Comparison of ENCODE assay signal across 8 mouse cellular contexts in genomic region chr4:139643972-139644371, GRCm38 (mm10). TPM values are rescaled to one million over a fixed set of nuclear protein-coding genes. Genes with fewer than 3 reads are reported as not detected.
DNase-seq lines count a peak whose midpoint lies in the region; TF ChIP-seq lines count a peak whose summit lies in the region.

No protein-coding gene starts in this region.

- no peak for TF ChIP-seq POLR2A in heart, adult 2 months (IDR thresholded peaks at IDR 0.05; ENCODE audit: insufficient read depth, low read depth, low read length)

- no peaks in the 10 kb centered on the region for H3K4me1 ChIP-seq in heart, adult 2 months (ENCODE audit: control insufficient read depth, insufficient read depth, low read length)

- peak; percentile 96 for TF ChIP-seq CTCF in heart, adult 2 months (IDR thresholded peaks at IDR 0.05)

- DNase-seq in CD8-positive naive resting alpha-beta T cell, adult 2 months (ENCODE audit: low read depth in 2 of 2, low spot score in 2 of 2) = peak; percentile 51 to 62
- peak; percentile 85 for DNase-seq in adrenal gland, postnatal 25 days
- DNase-seq in embryo, embryonic 9.5 days (ENCODE audit: extremely low spot score) = peak; percentile 85
- DNase-seq in heart, adult 2 months = peak; percentile 45 to 83
- peak; percentile 85 for DNase-seq in layer of hippocampus, adult 11-12 months (ENCODE audit: low spot score)
- DNase-seq in lung, postnatal 14 days = peak; percentile 83
- DNase-seq in right cerebral cortex, adult 18-20 months = peak; percentile 68
- DNase-seq in urinary bladder, adult 2 months (ENCODE audit: low spot score) = peak; percentile 66

- no peak overlapping the region for H3K4me3 ChIP-seq in heart, adult 2 months

- no peaks in the 10 kb centered on the region for H3K79me2 ChIP-seq in heart, adult 2 months (replicated peaks; ENCODE audit: control insufficient read depth, insufficient read depth, low read length)

- no peaks in the 10 kb centered on the region for H3K27me3 ChIP-seq in heart, adult 2 months (ENCODE audit: control insufficient read depth, insufficient read depth, low read length)

- H3K36me3 ChIP-seq in heart, adult 2 months (ENCODE audit: control insufficient read depth, insufficient read depth, low read length) = no peaks in the 10 kb centered on the region

- WGBS in heart, adult 2 months = 21% methylated on average over 9 of the region's 9 CpGs

- 0 out of 2 replicates have a peak, but pooled peaks have one; percentile 52 for TF ChIP-seq EP300 in heart, adult 2 months (IDR thresholded peaks at IDR 0.05; ENCODE audit: insufficient read depth, low read depth, low read length)

- no peak overlapping the region for H3K27ac ChIP-seq in heart, adult 2 months

- H3K9ac ChIP-seq in heart, adult 2 months (ENCODE audit: low read depth, low read length) = no peak overlapping the region

- intact Hi-C loops in heart, adult 2 months (cut with DNase I) = loop anchor here (1.0 kb wide), 1 partner anchor 214 kb away; no protein-coding TSS in a partner anchor

RNA-seq across cellular contexts. Expression of gene Tas1r2, which starts 9.4 kb away (rescaled TPM):
- total RNA-seq in adrenal gland, postnatal 25 days (2021) = not detected in 2 replicates
- not detected for total RNA-seq in heart, adult 2 months (2021)
- polyA plus RNA-seq in heart, adult 2 months (2012; rRNA removed) = not detected in 2 replicates
- not detected in 2 replicates for polyA plus RNA-seq in urinary bladder, adult 2 months (2012; rRNA removed)

RNA-seq across cellular contexts. Expression of gene Aldh4a1, which starts 21.3 kb away (rescaled TPM):
- total RNA-seq in adrenal gland, postnatal 25 days (2021) = 124 and 138 TPM in 2 replicates
- total RNA-seq in heart, adult 2 months (2021) = 10 to 100 TPM; 79.7 to 96.7 TPM
- 120 and 149 TPM in 2 replicates for polyA plus RNA-seq in heart, adult 2 months (2012; rRNA removed)
- 26.5 and 33.0 TPM in 2 replicates for polyA plus RNA-seq in urinary bladder, adult 2 months (2012; rRNA removed)

RNA-seq across cellular contexts. Expression of gene Gm21969, which starts 41.0 kb away (rescaled TPM):
- not detected in 2 replicates for total RNA-seq in adrenal gland, postnatal 25 days (2021)
- total RNA-seq in heart, adult 2 months (2021) = not detected
- 0.06 TPM in 1 of 2 replicates, not detected in the other for polyA plus RNA-seq in heart, adult 2 months (2012; rRNA removed)
- polyA plus RNA-seq in urinary bladder, adult 2 months (2012; rRNA removed) = 0.04 TPM in 1 of 2 replicates, not detected in the other
